Mouse (Mus musculus) retina, postnatal 1 day (tissue): ENCODE measurements around the gene Tekt4.
A peak's percentile ranks its signal among the peaks of the same experiment; 100 is the strongest.

Source experiments
- DNase-seq: peaks from one replicate; pipeline ENCODE4 v3.0.0-alpha.2; 2012

Tekt4 gene

GRCm38 (mm10) chr17:25480152-25480551 lies 25.7 kb downstream of the Tekt4 start:
- no peak for DNase-seq

GRCm38 (mm10) chr17:25480820-25481219 lies 26.4 kb downstream of the Tekt4 start:
- DNase-seq, result no peak

- DNase-seq, result no peak
Observed at GRCm38 (mm10) chr17:25482092-25482491, 27.7 kb downstream of the Tekt4 start.

GRCm38 (mm10) chr17:25497013-25497412 lies 42.6 kb downstream of the Tekt4 start, which contains the start of gene Sstr5:
TSS of gene Sstr5 (minus strand) at chr17:25497288.
- DNase-seq, result peak; percentile 81

- DNase-seq, result no peak
Observed at GRCm38 (mm10) chr17:25502599-25502998, 48.2 kb downstream of the Tekt4 start.

- peak; percentile 86 for DNase-seq
Observed at GRCm38 (mm10) chr17:25507799-25508198, 53.4 kb downstream of the Tekt4 start.

- DNase-seq, result peak; percentile 85
Observed at GRCm38 (mm10) chr17:25508860-25509577, 54.6 kb downstream of the Tekt4 start.

GRCm38 (mm10) chr17:25510074-25510830 lies 55.8 kb downstream of the Tekt4 start:
- no peak for DNase-seq

GRCm38 (mm10) chr17:25511876-25512275 lies 57.5 kb downstream of the Tekt4 start:
- no peak for DNase-seq

- DNase-seq, result no peak
Observed at GRCm38 (mm10) chr17:25514055-25514454, 59.6 kb downstream of the Tekt4 start.

GRCm38 (mm10) chr17:25516315-25516714 lies 61.9 kb downstream of the Tekt4 start:
- DNase-seq, result no peak

GRCm38 (mm10) chr17:25518144-25518543 lies 63.7 kb downstream of the Tekt4 start:
- peak; percentile 94 for DNase-seq

- DNase-seq, result peak; percentile 90
Observed at GRCm38 (mm10) chr17:25519511-25519910, 65.1 kb downstream of the Tekt4 start.

GRCm38 (mm10) chr17:25520492-25520891 lies 66.1 kb downstream of the Tekt4 start:
- DNase-seq, result peak; percentile 79

- DNase-seq, result no peak
Observed at GRCm38 (mm10) chr17:25522080-25522479, 67.7 kb downstream of the Tekt4 start.
